Mouse (Mus musculus): ENCODE measurements around the gene Rab1a. TPM values are rescaled to one million over a fixed set of nuclear protein-coding genes. Genes with fewer than 3 reads are reported as not detected.

Gene Rab1a
- total and polyA plus RNA-seq, 2 experiments from 2014 or later, result 112 to 300 TPM

GRCm38 (mm10) chr11:20202299-20203011 is 1.2 kb downstream of the Rab1a start:
- Histone ChIP-seq H3K27ac (ENCODE audit: low read depth, low read length) (no peak overlapping the region), H3K4me2 (ENCODE audit: low read depth, low read length, poor library complexity, severe bottlenecking) (peak overlapping the region; percentile 84), H3K36me3 (ENCODE audit: insufficient read depth, low read length) (no peaks in the 10 kb centered on the region), H3K27me3 (ENCODE audit: insufficient read depth, low read length) (no peaks in the 10 kb centered on the region), H3K4me3 (ENCODE audit: low read depth, low read length) (peak overlapping the region; percentile 99), H3K9me3 (ENCODE audit: low read length) (no peaks in the 10 kb centered on the region), H3K9ac (replicated peaks; ENCODE audit: low read length, poor library complexity, severe bottlenecking) (peak overlapping the region; percentile 99), H3K4me1 (ENCODE audit: insufficient read depth, low read length) (no peaks in the 10 kb centered on the region; the same call in 1 of the 2 replicates)
- no peak for ATAC-seq (ENCODE audit: low FRiP score)
- 40% methylated on average over 7 of the region's 7 CpGs for WGBS
- TF ChIP-seq CTCF (IDR thresholded peaks at IDR 0.05), result no peak
- no peak for DNase-seq (ENCODE audit: low spot score)

- Histone ChIP-seq H3K4me2 (ENCODE audit: low read depth, low read length, poor library complexity, severe bottlenecking) (0 out of 2 replicates have a peak overlapping the region, but pooled peaks have one; percentile 5), H3K4me1 (ENCODE audit: insufficient read depth, low read length) (no peaks in the 10 kb centered on the region; the same call in 1 of the 2 replicates), H3K36me3 (ENCODE audit: insufficient read depth, low read length) (no peaks in the 10 kb centered on the region), H3K27me3 (ENCODE audit: insufficient read depth, low read length) (no peaks in the 10 kb centered on the region), H3K9me3 (ENCODE audit: low read length) (no peaks in the 10 kb centered on the region), H3K27ac (ENCODE audit: low read depth, low read length) (no peak overlapping the region), H3K4me3 (ENCODE audit: low read depth, low read length) (no peak overlapping the region), H3K9ac (replicated peaks; ENCODE audit: low read length, poor library complexity, severe bottlenecking) (no peak overlapping the region)
- DNase-seq (ENCODE audit: low spot score) (no peak), ATAC-seq (ENCODE audit: low FRiP score) (no peak)
- 79% methylated on average over 2 of the region's 2 CpGs for WGBS
- no peak for TF ChIP-seq CTCF (IDR thresholded peaks at IDR 0.05)
Measured at GRCm38 (mm10) chr11:20204321-20204720, 3.1 kb downstream of the Rab1a start.

- Histone ChIP-seq H3K9ac (replicated peaks; ENCODE audit: low read length, poor library complexity, severe bottlenecking) (no peak overlapping the region), H3K9me3 (ENCODE audit: low read length) (no peaks in the 10 kb centered on the region), H3K4me3 (ENCODE audit: low read depth, low read length) (no peak overlapping the region), H3K4me2 (ENCODE audit: low read depth, low read length, poor library complexity, severe bottlenecking) (no peak overlapping the region), H3K36me3 (ENCODE audit: insufficient read depth, low read length) (no peaks in the 10 kb centered on the region), H3K4me1 (ENCODE audit: insufficient read depth, low read length) (no peaks in the 10 kb centered on the region; the same call in 1 of the 2 replicates), H3K27ac (ENCODE audit: low read depth, low read length) (no peak overlapping the region), H3K27me3 (ENCODE audit: insufficient read depth, low read length) (no peaks in the 10 kb centered on the region)
- DNase-seq (ENCODE audit: low spot score) (no peak), ATAC-seq (ENCODE audit: low FRiP score) (no peak)
- WGBS, result 79% methylated on average over 9 of the region's 9 CpGs
- TF ChIP-seq CTCF (IDR thresholded peaks at IDR 0.05), result no peak
Measured at GRCm38 (mm10) chr11:20204870-20205446, 3.7 kb downstream of the Rab1a start.

GRCm38 (mm10) chr11:20205538-20205937 is 4.3 kb downstream of the Rab1a start:
- no peak for TF ChIP-seq CTCF (IDR thresholded peaks at IDR 0.05)
- no peak for ATAC-seq (ENCODE audit: low FRiP score)
- Histone ChIP-seq H3K9ac (replicated peaks; ENCODE audit: low read length, poor library complexity, severe bottlenecking) (no peak overlapping the region), H3K4me2 (ENCODE audit: low read depth, low read length, poor library complexity, severe bottlenecking) (no peak overlapping the region), H3K27ac (ENCODE audit: low read depth, low read length) (no peak overlapping the region), H3K27me3 (ENCODE audit: insufficient read depth, low read length) (no peaks in the 10 kb centered on the region), H3K4me3 (ENCODE audit: low read depth, low read length) (no peak overlapping the region), H3K36me3 (ENCODE audit: insufficient read depth, low read length) (no peaks in the 10 kb centered on the region), H3K9me3 (ENCODE audit: low read length) (no peaks in the 10 kb centered on the region), H3K4me1 (ENCODE audit: insufficient read depth, low read length) (no peaks in the 10 kb centered on the region; the same call in 1 of the 2 replicates)
- no peak for DNase-seq (ENCODE audit: low spot score)
- WGBS, result 87% methylated on average over 4 of the region's 4 CpGs

GRCm38 (mm10) chr11:20206626-20207223 is 5.5 kb downstream of the Rab1a start:
- DNase-seq (ENCODE audit: low spot score) (no peak), ATAC-seq (ENCODE audit: low FRiP score) (no peak)
- H3K4me3 ChIP-seq (ENCODE audit: low read depth, low read length), result no peak overlapping the region
- H3K4me1 ChIP-seq (ENCODE audit: insufficient read depth, low read length), result no peaks in the 10 kb centered on the region; the same call in 1 of the 2 replicates
- H3K36me3 ChIP-seq (ENCODE audit: insufficient read depth, low read length), result no peaks in the 10 kb centered on the region
- no peaks in the 10 kb centered on the region for H3K27me3 ChIP-seq (ENCODE audit: insufficient read depth, low read length)
- no peak overlapping the region for H3K4me2 ChIP-seq (ENCODE audit: low read depth, low read length, poor library complexity, severe bottlenecking)
- H3K9ac ChIP-seq (replicated peaks; ENCODE audit: low read length, poor library complexity, severe bottlenecking), result no peak overlapping the region
- no peak overlapping the region for H3K27ac ChIP-seq (ENCODE audit: low read depth, low read length)
- WGBS, result 72% methylated on average over 2 of the region's 2 CpGs
- no peaks in the 10 kb centered on the region for H3K9me3 ChIP-seq (ENCODE audit: low read length)
- TF ChIP-seq CTCF (IDR thresholded peaks at IDR 0.05), result no peak

GRCm38 (mm10) chr11:20207589-20207988 is 6.4 kb downstream of the Rab1a start:
- H3K27ac ChIP-seq (ENCODE audit: low read depth, low read length), result no peak overlapping the region
- peak; percentile 31; the same call in 1 of the 2 replicates for TF ChIP-seq CTCF (IDR thresholded peaks at IDR 0.05)
- H3K9me3 ChIP-seq (ENCODE audit: low read length), result no peaks in the 10 kb centered on the region
- H3K4me3 ChIP-seq (ENCODE audit: low read depth, low read length), result no peak overlapping the region
- no peak overlapping the region for H3K4me2 ChIP-seq (ENCODE audit: low read depth, low read length, poor library complexity, severe bottlenecking)
- H3K4me1 ChIP-seq (ENCODE audit: insufficient read depth, low read length), result no peaks in the 10 kb centered on the region; the same call in 1 of the 2 replicates
- WGBS, result 86% methylated on average over 2 of the region's 2 CpGs
- DNase-seq (ENCODE audit: low spot score) (no peak), ATAC-seq (ENCODE audit: low FRiP score) (no peak)
- no peak overlapping the region for H3K9ac ChIP-seq (replicated peaks; ENCODE audit: low read length, poor library complexity, severe bottlenecking)
- no peaks in the 10 kb centered on the region for H3K27me3 ChIP-seq (ENCODE audit: insufficient read depth, low read length)
- no peaks in the 10 kb centered on the region for H3K36me3 ChIP-seq (ENCODE audit: insufficient read depth, low read length)

Data from midbrain, postnatal 0 days (tissue).